Mouse (Mus musculus): ENCODE measurements around the gene Epha10. TPM values are rescaled to one million over a fixed set of nuclear protein-coding genes. Genes with fewer than 3 reads are reported as not detected.

Gene Epha10
- polyA plus RNA-seq, 1 experiment from 2014 or later = 5.3 TPM

GRCm38 (mm10) chr4:124951036-124951433 is 70.3 kb downstream of the Epha10 start:
- H3K4me3 ChIP-seq = no peak overlapping the region
- 0 out of 2 replicates have a peak, but pooled peaks cover 8% of the 10 kb centered on the region for H3K4me1 ChIP-seq (replicated peaks)
- H3K9me3 ChIP-seq = no peaks in the 10 kb centered on the region
- ATAC-seq (ENCODE audit: low read depth) = no peak
- no peak overlapping the region for H3K27ac ChIP-seq (replicated peaks)
- 49% methylated on average over 10 of the region's 10 CpGs for WGBS
- H3K4me2 ChIP-seq = no peak overlapping the region
- no peaks in the 10 kb centered on the region for H3K27me3 ChIP-seq
- H3K9ac ChIP-seq = no peak overlapping the region; the same call in 1 of the 2 replicates
- H3K36me3 ChIP-seq = no peaks in the 10 kb centered on the region

GRCm38 (mm10) chr4:124953546-124953945 is 72.8 kb downstream of the Epha10 start:
- no peak overlapping the region for H3K4me3 ChIP-seq
- WGBS = 82% methylated on average over 4 of the region's 4 CpGs
- H3K9me3 ChIP-seq = no peaks in the 10 kb centered on the region
- H3K36me3 ChIP-seq = no peaks in the 10 kb centered on the region
- no peaks in the 10 kb centered on the region for H3K27me3 ChIP-seq
- ATAC-seq (ENCODE audit: low read depth) = no peak
- H3K4me2 ChIP-seq = no peak overlapping the region
- no peak overlapping the region for H3K27ac ChIP-seq (replicated peaks)
- no peak overlapping the region for H3K9ac ChIP-seq
- 0 out of 2 replicates have a peak, but pooled peaks cover 8% of the 10 kb centered on the region for H3K4me1 ChIP-seq (replicated peaks)

GRCm38 (mm10) chr4:124957284-124957683 is 76.6 kb downstream of the Epha10 start:
- 91% methylated on average over 2 of the region's 2 CpGs for WGBS
- no peak overlapping the region for H3K4me2 ChIP-seq
- no peaks in the 10 kb centered on the region for H3K4me1 ChIP-seq (replicated peaks)
- no peaks in the 10 kb centered on the region for H3K9me3 ChIP-seq
- no peak overlapping the region for H3K27ac ChIP-seq (replicated peaks)
- ATAC-seq (ENCODE audit: low read depth) = no peak
- no peak overlapping the region for H3K9ac ChIP-seq
- H3K36me3 ChIP-seq = no peaks in the 10 kb centered on the region
- H3K4me3 ChIP-seq = no peak overlapping the region
- no peaks in the 10 kb centered on the region for H3K27me3 ChIP-seq

GRCm38 (mm10) chr4:124959062-124959461 is 78.4 kb downstream of the Epha10 start:
- ATAC-seq (ENCODE audit: low read depth) = no peak; the same call in 1 of the 2 replicates
- Histone ChIP-seq H3K4me2 (no peak overlapping the region), H3K36me3 (no peaks in the 10 kb centered on the region), H3K9me3 (no peaks in the 10 kb centered on the region), H3K4me3 (no peak overlapping the region), H3K27me3 (no peaks in the 10 kb centered on the region), H3K27ac (replicated peaks) (no peak overlapping the region), H3K9ac (no peak overlapping the region), H3K4me1 (replicated peaks) (no peaks in the 10 kb centered on the region)
- 52% methylated on average over 11 of the region's 11 CpGs for WGBS

GRCm38 (mm10) chr4:124960940-124961339 is 80.2 kb downstream of the Epha10 start:
- H3K27me3 ChIP-seq = no peaks in the 10 kb centered on the region
- WGBS = 89% methylated on average over 11 of the region's 11 CpGs
- H3K36me3 ChIP-seq = no peaks in the 10 kb centered on the region
- H3K9me3 ChIP-seq = no peaks in the 10 kb centered on the region
- no peak overlapping the region for H3K9ac ChIP-seq
- H3K4me1 ChIP-seq (replicated peaks) = peaks cover 9% of the 10 kb centered on the region; the same call in 1 of the 2 replicates
- H3K27ac ChIP-seq (replicated peaks) = no peak overlapping the region
- no peak for ATAC-seq (ENCODE audit: low read depth)
- no peak overlapping the region for H3K4me3 ChIP-seq
- no peak overlapping the region for H3K4me2 ChIP-seq

GRCm38 (mm10) chr4:124962576-124962975 is 81.9 kb downstream of the Epha10 start:
- no peak overlapping the region for H3K4me3 ChIP-seq
- H3K36me3 ChIP-seq = no peaks in the 10 kb centered on the region
- H3K9ac ChIP-seq = no peak overlapping the region
- no peaks in the 10 kb centered on the region for H3K9me3 ChIP-seq
- no peak for ATAC-seq (ENCODE audit: low read depth)
- H3K4me1 ChIP-seq (replicated peaks) = peaks cover 9% of the 10 kb centered on the region; the same call in 1 of the 2 replicates
- WGBS = 75% methylated on average over 11 of the region's 11 CpGs
- no peaks in the 10 kb centered on the region for H3K27me3 ChIP-seq
- H3K4me2 ChIP-seq = no peak overlapping the region
- no peak overlapping the region for H3K27ac ChIP-seq (replicated peaks)

GRCm38 (mm10) chr4:124964912-124965599 is 84.4 kb downstream of the Epha10 start:
- no peaks in the 10 kb centered on the region for H3K36me3 ChIP-seq
- 7% methylated on average over 8 of the region's 8 CpGs for WGBS
- peaks cover 9% of the 10 kb centered on the region; the same call in 1 of the 2 replicates for H3K4me1 ChIP-seq (replicated peaks)
- H3K4me3 ChIP-seq = no peak overlapping the region
- H3K27me3 ChIP-seq = no peaks in the 10 kb centered on the region
- peak overlapping the region; percentile 2; the same call in 1 of the 2 replicates for H3K9ac ChIP-seq
- no peak overlapping the region for H3K4me2 ChIP-seq
- no peak for ATAC-seq (ENCODE audit: low read depth)
- H3K27ac ChIP-seq (replicated peaks) = no peak overlapping the region
- no peaks in the 10 kb centered on the region for H3K9me3 ChIP-seq

Other genes with a start within 250 kb of the Epha10 start
- gene Pou3f1, start 224.1 kb upstream of the Epha10 start, polyA plus RNA-seq (2015; fragmentation: Nextera tagmentation; extraction: Ambion mirVana) = 8.0 and 8.7 TPM in 2 replicates
- gene Utp11, start 187.3 kb upstream of the Epha10 start, polyA plus RNA-seq (2015; fragmentation: Nextera tagmentation; extraction: Ambion mirVana) = 49.2 and 54.2 TPM in 2 replicates
- gene Fhl3, start 180.2 kb upstream of the Epha10 start, polyA plus RNA-seq (2015; fragmentation: Nextera tagmentation; extraction: Ambion mirVana) = 2.6 and 2.9 TPM in 2 replicates
- gene Sf3a3, start 166.1 kb upstream of the Epha10 start, polyA plus RNA-seq (2015; fragmentation: Nextera tagmentation; extraction: Ambion mirVana) = 101 and 115 TPM in 2 replicates
- 23.6 and 29.1 TPM in 2 replicates for gene Inpp5b, start 139.0 kb upstream of the Epha10 start, polyA plus RNA-seq (2015; fragmentation: Nextera tagmentation; extraction: Ambion mirVana)
- 11.7 and 12.2 TPM in 2 replicates for gene Mtf1, start 78.8 kb upstream of the Epha10 start, polyA plus RNA-seq (2015; fragmentation: Nextera tagmentation; extraction: Ambion mirVana)
- 39.6 and 46.6 TPM in 2 replicates for gene Yrdc, start 30.2 kb upstream of the Epha10 start, polyA plus RNA-seq (2015; fragmentation: Nextera tagmentation; extraction: Ambion mirVana)
- gene 1110065P20Rik, start 29.7 kb upstream of the Epha10 start, polyA plus RNA-seq (2015; fragmentation: Nextera tagmentation; extraction: Ambion mirVana) = 74.9 and 80.2 TPM in 2 replicates
- gene Maneal, start 18.7 kb upstream of the Epha10 start, polyA plus RNA-seq (2015; fragmentation: Nextera tagmentation; extraction: Ambion mirVana) = 8.2 and 10.0 TPM in 2 replicates
- 13.3 and 17.1 TPM in 2 replicates for gene 9930104L06Rik, start 56.1 kb downstream of the Epha10 start, polyA plus RNA-seq (2015; fragmentation: Nextera tagmentation; extraction: Ambion mirVana)
- 30.1 and 38.2 TPM in 2 replicates for gene Cdca8, start 58.4 kb downstream of the Epha10 start, polyA plus RNA-seq (2015; fragmentation: Nextera tagmentation; extraction: Ambion mirVana)
- gene Rspo1, start 105.5 kb downstream of the Epha10 start, polyA plus RNA-seq (2015; fragmentation: Nextera tagmentation; extraction: Ambion mirVana) = 1.5 and 1.7 TPM in 2 replicates
- gene Gnl2, start 135.7 kb downstream of the Epha10 start, polyA plus RNA-seq (2015; fragmentation: Nextera tagmentation; extraction: Ambion mirVana) = 91.6 and 94.2 TPM in 2 replicates
- gene Dnali1, start 184.8 kb downstream of the Epha10 start, polyA plus RNA-seq (2015; fragmentation: Nextera tagmentation; extraction: Ambion mirVana) = 0.54 and 0.63 TPM in 2 replicates
- 23.8 and 27.9 TPM in 2 replicates for gene Snip1, start 185.8 kb downstream of the Epha10 start, polyA plus RNA-seq (2015; fragmentation: Nextera tagmentation; extraction: Ambion mirVana)
- gene Meaf6, start 204.2 kb downstream of the Epha10 start, polyA plus RNA-seq (2015; fragmentation: Nextera tagmentation; extraction: Ambion mirVana) = 150 and 151 TPM in 2 replicates
- 0.18 and 0.29 TPM in 2 replicates for gene Zc3h12a, start 246.9 kb downstream of the Epha10 start, polyA plus RNA-seq (2015; fragmentation: Nextera tagmentation; extraction: Ambion mirVana)